Mouse (Mus musculus) heart, embryonic 16.5 days (tissue): Measurements from ENCODE around the gene Pmvk. TPM values are rescaled to one million over a fixed set of nuclear protein-coding genes. Genes with fewer than 3 reads are reported as not detected.

Experiments used
- ATAC-seq: fragments of 200-750 bp; cut with Nextera tagmentation; replicated peaks from 2 replicates; pipeline ENCODE4 v1.8.0; 2017; ENCODE audit warnings: moderate number of reproducible peaks; ENCODE audit not compliant: insufficient read depth, low FRiP score; ENCODE audit errors: extremely low read depth
- H3K27ac ChIP-seq: fragments of 300-500 bp; sonication (generic); 2 replicates; pipeline ENCODE4 v1.5.1; 2014; ENCODE audit warnings: mild to moderate bottlenecking, low read length, control low read depth, moderate library complexity
- H3K27me3 ChIP-seq: fragments of 300-500 bp; sonication (generic); 2 replicates; pipeline ENCODE4 v1.6.1; 2014; ENCODE audit warnings: low read length, mixed read lengths; ENCODE audit not compliant: control insufficient read depth, insufficient read depth
- H3K36me3 ChIP-seq: fragments of 300-500 bp; sonication (generic); 2 replicates; pipeline ENCODE4 v1.6.1; 2014; ENCODE audit not compliant: control insufficient read depth, insufficient read depth
- H3K4me1 ChIP-seq: fragments of 300-500 bp; sonication (generic); 2 replicates; pipeline ENCODE4 v1.6.1; 2014; ENCODE audit warnings: low read length, mixed read lengths; ENCODE audit not compliant: control insufficient read depth, insufficient read depth
- H3K4me2 ChIP-seq: fragments of 300-500 bp; sonication (generic); 2 replicates; pipeline ENCODE4 v1.6.1; 2014; ENCODE audit warnings: low read depth, mild to moderate bottlenecking, control low read depth, low read length
- H3K4me3 ChIP-seq: fragments of 300-500 bp; sonication (generic); 2 replicates; pipeline ENCODE4 v1.5.1; 2014; ENCODE audit warnings: mild to moderate bottlenecking, control low read depth, low read length
- H3K9ac ChIP-seq: fragments of 300-500 bp; sonication (generic); 2 replicates; pipeline ENCODE4 v1.6.1; 2014; ENCODE audit warnings: low read length, control low read depth
- H3K9me3 ChIP-seq: fragments of 300-500 bp; sonication (generic); replicated peaks from 2 replicates; pipeline ENCODE4 v1.6.1; 2016; ENCODE audit warnings: low read length; ENCODE audit not compliant: control insufficient read depth
- WGBS: fragments of 180-500 bp; shearing (Covaris S2); extraction: QIAGEN DNeasy Blood & Tissue Kit; methylation state at CpG from one replicate; pipeline ENCODE4 v1.1.7; 2014; 5-methylcytosine and 5-hydroxymethylcytosine counted together
- polyA plus RNA-seq: library from polyadenylated mRNA; unstranded; fragments of >200 nt; fragmentation: Nextera tagmentation; extraction: Ambion mirVana; gene quantifications from 2 replicates; pipeline ENCODE4 v1.2.1, GENCODE M21; 2015

Gene Pmvk
- polyA plus RNA-seq, 1 experiment from 2014 or later, result 59.3 TPM

- Histone ChIP-seq H3K9ac (peak overlapping the region; percentile 75), H3K27me3 (no peaks in the 10 kb centered on the region), H3K36me3 (no peaks in the 10 kb centered on the region), H3K9me3 (no peaks in the 10 kb centered on the region), H3K4me2 (peak overlapping the region; percentile 79), H3K4me3 (peak overlapping the region; percentile 77), H3K4me1 (peaks cover 12% of the 10 kb centered on the region), H3K27ac (peak overlapping the region; percentile 79)
- peak; percentile 33; the same call in 1 of the 2 replicates for ATAC-seq
- WGBS, result 38% methylated on average over 13 of the region's 13 CpGs
These were observed 4.1 kb downstream of the Pmvk start for GRCm38 (mm10) chr3:89458372-89458964.

- H3K4me1 ChIP-seq, result peaks cover 12% of the 10 kb centered on the region
- peak overlapping the region; percentile 79 for H3K4me2 ChIP-seq
- H3K27me3 ChIP-seq, result no peaks in the 10 kb centered on the region
- H3K4me3 ChIP-seq, result peak overlapping the region; percentile 77
- peak overlapping the region; percentile 75 for H3K9ac ChIP-seq
- H3K9me3 ChIP-seq, result no peaks in the 10 kb centered on the region
- under 1% methylated on average over 35 of the region's 36 CpGs for WGBS
- ATAC-seq, result peak; percentile 88
- peak overlapping the region; percentile 79 for H3K27ac ChIP-seq
- H3K36me3 ChIP-seq, result no peaks in the 10 kb centered on the region
These were observed 4.8 kb downstream of the Pmvk start for GRCm38 (mm10) chr3:89458965-89459807.

GRCm38 (mm10) chr3:89468268-89468667 is 13.9 kb downstream of the Pmvk start:
- no peak for ATAC-seq
- no peaks in the 10 kb centered on the region for H3K27me3 ChIP-seq
- no peak overlapping the region for H3K27ac ChIP-seq
- no peak overlapping the region for H3K9ac ChIP-seq
- H3K4me3 ChIP-seq, result no peak overlapping the region
- H3K4me1 ChIP-seq, result no peaks in the 10 kb centered on the region
- H3K36me3 ChIP-seq, result peaks cover 2% of the 10 kb centered on the region; the same call in 1 of the 2 replicates
- no peaks in the 10 kb centered on the region for H3K9me3 ChIP-seq
- H3K4me2 ChIP-seq, result no peak overlapping the region
- 49% methylated on average over 4 of the region's 4 CpGs for WGBS

- Histone ChIP-seq H3K9me3 (no peaks in the 10 kb centered on the region), H3K4me1 (no peaks in the 10 kb centered on the region), H3K27ac (no peak overlapping the region), H3K4me3 (no peak overlapping the region), H3K4me2 (no peak overlapping the region), H3K36me3 (peaks cover 2% of the 10 kb centered on the region; the same call in 1 of the 2 replicates), H3K27me3 (no peaks in the 10 kb centered on the region), H3K9ac (no peak overlapping the region)
- ATAC-seq, result no peak
- WGBS, result 74% methylated on average over 7 of the region's 7 CpGs
These were observed 17.9 kb downstream of the Pmvk start for GRCm38 (mm10) chr3:89472280-89472679.

GRCm38 (mm10) chr3:89473838-89474237 is 19.5 kb downstream of the Pmvk start:
- H3K4me1 ChIP-seq, result no peaks in the 10 kb centered on the region
- no peak overlapping the region for H3K4me2 ChIP-seq
- ATAC-seq, result no peak
- no peaks in the 10 kb centered on the region for H3K36me3 ChIP-seq
- no peaks in the 10 kb centered on the region for H3K9me3 ChIP-seq
- no peak overlapping the region for H3K9ac ChIP-seq
- H3K4me3 ChIP-seq, result no peak overlapping the region
- no peak overlapping the region for H3K27ac ChIP-seq
- 78% methylated on average over 6 of the region's 6 CpGs for WGBS
- H3K27me3 ChIP-seq, result no peaks in the 10 kb centered on the region

GRCm38 (mm10) chr3:89479055-89479454 is 24.7 kb downstream of the Pmvk start:
- no peaks in the 10 kb centered on the region for H3K36me3 ChIP-seq
- H3K4me2 ChIP-seq, result no peak overlapping the region
- no peaks in the 10 kb centered on the region for H3K27me3 ChIP-seq
- no peak overlapping the region for H3K27ac ChIP-seq
- 73% methylated on average over 6 of the region's 6 CpGs for WGBS
- no peaks in the 10 kb centered on the region for H3K9me3 ChIP-seq
- no peak overlapping the region for H3K4me3 ChIP-seq
- H3K4me1 ChIP-seq, result no peaks in the 10 kb centered on the region
- ATAC-seq, result no peak
- H3K9ac ChIP-seq, result no peak overlapping the region

GRCm38 (mm10) chr3:89481488-89481887 is 27.1 kb downstream of the Pmvk start:
- no peak for ATAC-seq
- Histone ChIP-seq H3K9ac (no peak overlapping the region), H3K36me3 (no peaks in the 10 kb centered on the region), H3K4me2 (no peak overlapping the region), H3K9me3 (no peaks in the 10 kb centered on the region), H3K27ac (no peak overlapping the region), H3K4me3 (no peak overlapping the region), H3K27me3 (no peaks in the 10 kb centered on the region), H3K4me1 (peaks cover 3% of the 10 kb centered on the region; the same call in 1 of the 2 replicates)
- 46% methylated on average over 2 of the region's 2 CpGs for WGBS

- 77% methylated on average over 5 of the region's 5 CpGs for WGBS
- Histone ChIP-seq H3K9me3 (no peaks in the 10 kb centered on the region), H3K4me2 (no peak overlapping the region), H3K27me3 (no peaks in the 10 kb centered on the region), H3K27ac (no peak overlapping the region), H3K36me3 (no peaks in the 10 kb centered on the region), H3K9ac (no peak overlapping the region), H3K4me3 (no peak overlapping the region), H3K4me1 (peaks cover 8% of the 10 kb centered on the region; the same call in 1 of the 2 replicates)
- no peak for ATAC-seq
These were observed 27.9 kb downstream of the Pmvk start for GRCm38 (mm10) chr3:89482249-89482648.
